Mouse (Mus musculus): ENCODE measurements at regions not wholly inside any gene's neighbourhood (a gene's known extent, or its start where the extent isn't known, plus 50 kb on each side); places are given as distances from the start of the nearest gene placed in this dataset. TPM values are rescaled to one million over a fixed set of nuclear protein-coding genes. Genes with fewer than 3 reads are reported as not detected.

DNA sequence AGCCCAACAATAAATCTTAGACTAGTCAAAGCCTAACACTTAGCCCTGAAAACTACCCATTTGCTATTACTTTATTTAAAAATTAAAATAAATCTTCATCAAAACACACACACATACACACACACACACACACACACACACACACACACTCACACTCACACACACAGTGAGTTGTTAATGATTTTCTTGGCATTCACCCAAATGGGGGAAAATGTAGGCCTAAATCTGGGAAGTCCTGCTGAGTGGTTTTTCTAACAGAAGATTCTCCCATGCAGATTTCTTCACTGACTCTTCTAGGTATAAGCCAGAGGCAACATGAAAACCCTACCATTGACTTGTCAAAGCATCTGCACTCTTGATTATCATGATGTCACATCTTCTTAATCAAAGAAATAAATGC is 260.9 kb downstream of the Atp6ap1l start:
- Histone ChIP-seq H3K27ac (replicated peaks) (no peak overlapping the region), H3K27me3 (ENCODE audit: low read depth, poor library complexity, severe bottlenecking) (peaks cover 23% of the 10 kb centered on the region), H3K9me3 (replicated peaks) (no peaks in the 10 kb centered on the region), H3K36me3 (no peaks in the 10 kb centered on the region), H3K4me3 (no peak overlapping the region), H3K4me1 (peaks cover 18% of the 10 kb centered on the region)
- no peak for DNase-seq (ENCODE audit: low spot score)

DNA sequence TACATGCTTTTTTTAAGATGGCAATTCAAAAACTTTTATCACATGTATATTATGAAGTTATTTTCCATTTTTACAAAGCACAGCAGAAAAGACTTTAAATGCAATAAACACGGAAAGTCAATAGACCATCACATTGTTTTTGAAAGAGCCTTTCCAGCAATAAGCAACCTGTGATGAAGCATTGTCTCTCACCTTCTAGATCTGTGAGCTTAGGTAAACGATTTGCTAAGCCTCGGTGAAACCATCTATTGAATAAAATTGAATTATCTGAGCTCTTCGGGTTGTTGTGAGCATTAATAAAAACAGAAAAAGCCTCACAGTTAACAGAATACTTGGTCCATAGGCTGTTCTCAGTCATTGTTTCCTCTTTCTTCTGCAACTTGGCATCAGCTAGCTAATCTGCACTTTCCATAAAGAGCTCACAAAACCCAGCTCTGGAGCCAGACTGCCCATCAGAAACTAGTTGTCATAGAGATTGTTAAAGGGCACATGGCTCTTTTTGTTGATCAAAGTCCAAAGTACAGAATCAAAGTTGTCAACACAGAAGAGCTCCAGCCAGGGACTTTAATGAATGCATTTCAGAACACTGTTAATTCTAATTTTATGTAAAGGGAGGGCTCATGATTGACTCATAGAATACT is 261.5 kb downstream of the Atp6ap1l start:
- no peaks in the 10 kb centered on the region for H3K36me3 ChIP-seq
- 70% methylated on average over 4 of the region's 4 CpGs for WGBS
- H3K4me1 ChIP-seq, result peaks cover 18% of the 10 kb centered on the region
- no peak overlapping the region for H3K27ac ChIP-seq (replicated peaks)
- peaks cover 23% of the 10 kb centered on the region for H3K27me3 ChIP-seq (ENCODE audit: low read depth, poor library complexity, severe bottlenecking)
- no peak for DNase-seq (ENCODE audit: low spot score)
- H3K4me3 ChIP-seq, result no peak overlapping the region
- H3K9me3 ChIP-seq (replicated peaks), result no peaks in the 10 kb centered on the region

DNA sequence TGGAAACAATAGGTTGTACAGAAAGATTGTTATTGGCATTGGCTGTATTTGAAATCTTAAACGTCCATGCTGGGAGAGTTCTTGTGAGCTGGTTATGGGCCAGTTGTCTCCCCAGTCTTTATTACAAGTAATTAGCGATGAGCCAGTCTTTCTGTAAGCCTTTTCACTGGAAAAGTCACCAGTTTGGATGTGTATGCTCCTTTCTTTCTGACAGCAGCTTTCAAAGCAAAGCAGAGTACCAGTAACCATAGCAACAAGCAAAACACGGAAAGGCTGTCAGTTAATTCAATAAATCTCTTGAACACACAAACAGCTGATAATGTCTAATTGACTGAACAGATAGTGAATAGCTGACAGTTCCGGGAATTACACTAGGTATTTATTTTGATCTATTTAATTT is 262.0 kb downstream of the Atp6ap1l start:
- 47% methylated on average over 4 of the region's 4 CpGs for WGBS
- DNase-seq (ENCODE audit: low spot score), result no peak
- Histone ChIP-seq H3K9me3 (replicated peaks) (no peaks in the 10 kb centered on the region), H3K36me3 (no peaks in the 10 kb centered on the region), H3K4me3 (no peak overlapping the region), H3K27me3 (ENCODE audit: low read depth, poor library complexity, severe bottlenecking) (peaks cover 23% of the 10 kb centered on the region), H3K4me1 (peaks cover 18% of the 10 kb centered on the region), H3K27ac (replicated peaks) (no peak overlapping the region)

DNA sequence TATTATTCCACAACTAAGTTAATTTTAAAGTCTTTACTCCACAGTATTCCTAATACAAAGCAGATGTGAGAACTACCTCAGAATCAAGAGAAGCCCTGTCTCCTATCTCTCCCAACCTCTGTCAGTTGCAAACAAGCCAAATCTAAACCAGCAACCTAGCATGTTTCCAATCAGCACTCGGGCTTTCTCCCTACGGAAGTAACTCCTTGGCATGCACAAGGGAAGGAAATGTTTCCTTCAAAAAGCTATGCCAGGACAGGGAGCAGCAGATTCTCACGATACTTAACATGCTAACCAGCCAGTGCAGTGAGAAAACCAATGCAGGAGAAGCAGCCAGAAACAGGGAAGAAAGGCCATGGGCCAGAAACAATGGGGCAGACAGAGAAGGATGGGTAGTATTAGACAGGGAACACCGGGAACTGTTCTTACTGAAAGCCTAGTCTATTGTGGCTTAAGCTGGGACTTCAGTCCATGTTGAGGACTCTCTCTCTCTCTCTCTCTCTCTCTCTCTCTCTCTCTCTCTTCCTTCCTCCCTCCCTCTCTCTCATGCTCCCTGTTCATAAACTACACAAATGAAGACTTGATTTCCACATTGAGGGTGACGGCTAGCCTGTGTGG is 262.8 kb downstream of the Atp6ap1l start:
- Histone ChIP-seq H3K4me3 (no peak overlapping the region), H3K4me1 (peaks cover 18% of the 10 kb centered on the region), H3K27me3 (ENCODE audit: low read depth, poor library complexity, severe bottlenecking) (peaks cover 23% of the 10 kb centered on the region), H3K36me3 (no peaks in the 10 kb centered on the region), H3K9me3 (replicated peaks) (no peaks in the 10 kb centered on the region), H3K27ac (replicated peaks) (0 out of 2 replicates have a peak overlapping the region, but pooled peaks have one; percentile 23)
- DNase-seq (ENCODE audit: low spot score), result no peak
- 67% methylated on average over 5 of the region's 5 CpGs for WGBS

Small RNA genes in the stretch of these regions (microRNA-seq; reads per million reads assigned to microRNA genes)
- not detected for gene Gm44338
